Mouse (Mus musculus) MEL (cell line): ENCODE results near the gene Eva1c. TPM values are rescaled to one million over a fixed set of nuclear protein-coding genes. Genes with fewer than 3 reads are reported as not detected.

Experiments used
- DNase-seq: peaks from one replicate; pipeline ENCODE4 v3.0.0; 2011; ENCODE audit warnings: low read depth, low spot score
- H3K27ac ChIP-seq: 2 replicates; pipeline ENCODE4 v1.5.1; 2012; ENCODE audit warnings: low read depth, mild to moderate bottlenecking, control low read depth, low read length, moderate library complexity; ENCODE audit not compliant: control insufficient read depth
- H3K27me3 ChIP-seq, 2 experiments: fragments of 150-350 bp in 1 of 2; sonication (generic) in 1 of 2; 2 replicates each; pipeline ENCODE4 v1.6.1; 2012; ENCODE audit warnings: low read length in 2 of 2, mild to moderate bottlenecking in 2 of 2, improper control_type of control experiment in 1 of 2, moderate library complexity in 1 of 2; ENCODE audit not compliant: insufficient read depth in 2 of 2, control insufficient read depth in 1 of 2
- H3K36me3 ChIP-seq, 2 experiments: 2 replicates each; pipeline ENCODE4 v1.6.1; 2012 to 2014; ENCODE audit warnings: low read length in 2 of 2, improper control_type of control experiment in 1 of 2, inconsistent platforms in 1 of 2, mild to moderate bottlenecking in 1 of 2; ENCODE audit not compliant: insufficient read depth in 2 of 2, control insufficient read depth in 1 of 2
- H3K4me1 ChIP-seq, 2 experiments: fragments of 150-350 bp in 1 of 2; sonication (generic) in 1 of 2; 2 replicates each; pipeline ENCODE4 v1.6.1; 2012; ENCODE audit warnings: low read length in 2 of 2, improper control_type of control experiment in 1 of 2, mild to moderate bottlenecking in 1 of 2; ENCODE audit not compliant: insufficient read depth in 2 of 2, control insufficient read depth in 1 of 2
- H3K4me3 ChIP-seq, 2 experiments: fragments of 150-350 bp in 1 of 2; sonication (generic) in 1 of 2; 2 replicates each; pipeline ENCODE4 v1.5.1; 2012; ENCODE audit warnings: low read depth in 2 of 2, low read length in 2 of 2, mild to moderate bottlenecking in 2 of 2, moderate library complexity in 2 of 2, control low read depth in 1 of 2, improper control_type of control experiment in 1 of 2; ENCODE audit not compliant: control insufficient read depth in 1 of 2, insufficient read depth in 1 of 2
- H3K79me2 ChIP-seq: 2 replicates; pipeline ENCODE4 v1.6.1; 2012; ENCODE audit warnings: mild to moderate bottlenecking, low read length, moderate library complexity; ENCODE audit not compliant: control insufficient read depth, poor library complexity, insufficient read depth
- H3K9ac ChIP-seq: 2 replicates; pipeline ENCODE4 v1.6.1; 2012; ENCODE audit warnings: low read depth, mild to moderate bottlenecking, control low read depth, low read length, moderate library complexity; ENCODE audit not compliant: control insufficient read depth, poor library complexity, severe bottlenecking
- H3K9me3 ChIP-seq: fragments of 150-350 bp; sonication (generic); replicated peaks from 2 replicates; pipeline ENCODE4 v1.6.1; 2012; ENCODE audit warnings: mild to moderate bottlenecking, low read length, improper control_type of control experiment, moderate library complexity; ENCODE audit not compliant: insufficient read depth
- CHD2 ChIP-seq: IDR thresholded peaks from 2 replicates; pipeline ENCODE4 v1.6.1; 2011; ENCODE audit warnings: low read length, improper control_type of control experiment
- ELF1 ChIP-seq: IDR thresholded peaks from 2 replicates; pipeline ENCODE4 v1.6.1; 2014; ENCODE audit warnings: low read depth, mild to moderate bottlenecking, inconsistent platforms, low read length, improper control_type of control experiment, moderate library complexity
- EP300 ChIP-seq, 2 experiments: IDR thresholded peaks; 2 replicates each; pipeline ENCODE4 v1.6.1; 2011; ENCODE audit warnings: improper control_type of control experiment in 2 of 2, low read length in 2 of 2, low read depth in 1 of 2, mild to moderate bottlenecking in 1 of 2
- ETS1 ChIP-seq: IDR thresholded peaks from 2 replicates; pipeline ENCODE4 v1.6.1; 2012; ENCODE audit warnings: low read depth, mild to moderate bottlenecking, inconsistent platforms, low read length, improper control_type of control experiment, moderate library complexity
- GABPA ChIP-seq: IDR thresholded peaks from 2 replicates; pipeline ENCODE4 v1.6.1; 2012; ENCODE audit warnings: low read depth, mild to moderate bottlenecking, inconsistent platforms, low read length, improper control_type of control experiment, moderate library complexity
- GATA1 ChIP-seq: IDR thresholded peaks from 2 replicates; pipeline ENCODE4 v1.6.1; 2011; ENCODE audit warnings: low read depth, low read length, improper control_type of control experiment
- HCFC1 ChIP-seq: IDR thresholded peaks from 2 replicates; pipeline ENCODE4 v1.6.1; 2012; ENCODE audit warnings: low read depth, mild to moderate bottlenecking, inconsistent platforms, low read length, improper control_type of control experiment, moderate library complexity
- JUND ChIP-seq: IDR thresholded peaks from 2 replicates; pipeline ENCODE4 v1.6.1; 2011; ENCODE audit warnings: low read depth, mild to moderate bottlenecking, improper control_type of control experiment, low read length
- MAZ ChIP-seq: IDR thresholded peaks from 2 replicates; pipeline ENCODE4 v1.6.1; 2012; ENCODE audit warnings: low read depth, mild to moderate bottlenecking, inconsistent platforms, low read length, improper control_type of control experiment
- MEF2A ChIP-seq: IDR thresholded peaks from 2 replicates; pipeline ENCODE4 v1.6.1; 2014; ENCODE audit warnings: low read depth, mild to moderate bottlenecking, inconsistent platforms, low read length, improper control_type of control experiment; ENCODE audit not compliant: poor library complexity, insufficient replicate concordance, severe bottlenecking; ENCODE audit errors: extremely low read depth
- MXI1 ChIP-seq: IDR thresholded peaks from 2 replicates; pipeline ENCODE4 v1.6.1; 2011; ENCODE audit warnings: mild to moderate bottlenecking, low read depth, low read length, improper control_type of control experiment
- MYB ChIP-seq: IDR thresholded peaks from 2 replicates; pipeline ENCODE4 v1.6.1; 2011; ENCODE audit warnings: mild to moderate bottlenecking, low read depth, low read length, improper control_type of control experiment
- MYC ChIP-seq: IDR thresholded peaks from 2 replicates; pipeline ENCODE4 v1.6.1; 2011; ENCODE audit warnings: low read depth, mild to moderate bottlenecking, low read length, improper control_type of control experiment, moderate library complexity
- NELFE ChIP-seq: IDR thresholded peaks from 2 replicates; pipeline ENCODE4 v1.6.1; 2011; ENCODE audit warnings: low read depth, low read length, improper control_type of control experiment
- NRF1 ChIP-seq: IDR thresholded peaks from 2 replicates; pipeline ENCODE4 v1.6.1; 2014; ENCODE audit warnings: low read depth, mild to moderate bottlenecking, inconsistent platforms, low read length, improper control_type of control experiment, moderate library complexity; ENCODE audit not compliant: poor library complexity, insufficient read depth, severe bottlenecking
- SIN3A ChIP-seq: IDR thresholded peaks from 2 replicates; pipeline ENCODE4 v1.6.1; 2012; ENCODE audit warnings: low read length, improper control_type of control experiment, inconsistent platforms
- TBP ChIP-seq: IDR thresholded peaks from 2 replicates; pipeline ENCODE4 v1.8.0; 2011; ENCODE audit warnings: low read depth, low read length, improper control_type of control experiment
- UBTF ChIP-seq: IDR thresholded peaks from 2 replicates; pipeline ENCODE4 v1.6.1; 2012; ENCODE audit warnings: low read depth, mild to moderate bottlenecking, inconsistent platforms, low read length, improper control_type of control experiment, moderate library complexity, borderline replicate concordance; ENCODE audit not compliant: insufficient read depth
- ZKSCAN1 ChIP-seq: IDR thresholded peaks from 2 replicates; pipeline ENCODE4 v1.6.1; 2012; ENCODE audit warnings: low read depth, mild to moderate bottlenecking, inconsistent platforms, low read length, improper control_type of control experiment, moderate library complexity
- ZMIZ1 ChIP-seq: IDR thresholded peaks from 2 replicates; pipeline ENCODE4 v1.6.1; 2012; ENCODE audit warnings: low read depth, mild to moderate bottlenecking, inconsistent platforms, low read length, improper control_type of control experiment, moderate library complexity
- polyA plus RNA-seq, 2 experiments: library from polyadenylated mRNA; stranded (reverse) in 1 of 2; unstranded in 1 of 2; fragments of >175 nt in 1 of 2; fragments of >200 nt in 1 of 2; gene quantifications; 2 replicates each; pipeline versions ENCODE4 v1.2.1 to v1.2.4; 2012; ENCODE audit warnings: low replicate concordance in 2 of 2, low read depth in 1 of 2; ENCODE audit not compliant: insufficient read length in 2 of 2, insufficient read depth in 1 of 2, missing spikeins in 1 of 2
- total RNA-seq: library from RNA; depleted of rRNA; stranded (reverse); fragments of 300-350 nt; gene quantifications from 2 replicates; pipeline ENCODE4 v1.2.3, GENCODE M21; 2012

The Eva1c gene
- total and polyA plus RNA-seq, 3 experiments, result 0.06 TPM; not detected in 2

- no peaks in the 10 kb centered on the region; a peak in 1 of 4 replicates for H3K36me3 ChIP-seq
- peaks cover 0 to 9% of the 10 kb centered on the region in 2 experiments; a peak in 2 of 4 replicates for H3K4me1 ChIP-seq
- no peaks in the 10 kb centered on the region for H3K9me3 ChIP-seq
- H3K27ac ChIP-seq, result no peak overlapping the region
- DNase-seq, result no peak
- H3K9ac ChIP-seq, result no peak overlapping the region
- TF ChIP-seq MAZ, result no peak
- TF ChIP-seq NRF1, result no peak
- TF ChIP-seq ETS1, result no peak
- no peak for TF ChIP-seq MEF2A
- no peak for TF ChIP-seq MXI1
- TF ChIP-seq JUND, result no peak
- no peak for TF ChIP-seq CHD2
- TF ChIP-seq MYB, result no peak
- TF ChIP-seq SIN3A, result no peak
- TF ChIP-seq ELF1, result no peak
- TF ChIP-seq GATA1, result no peak
- TF ChIP-seq TBP, result no peak
- TF ChIP-seq HCFC1, result no peak
- TF ChIP-seq ZMIZ1, result no peak
- no peak for TF ChIP-seq UBTF
- no peak overlapping the region for H3K4me3 ChIP-seq
- H3K27me3 ChIP-seq, result peaks cover 2 to 4% of the 10 kb centered on the region in 2 experiments; a peak in 2 of 4 replicates
- no peaks in the 10 kb centered on the region; the same call in 1 of the 2 replicates for H3K79me2 ChIP-seq
Observed at GRCm38 (mm10) chr16:90832495-90832894, 6.0 kb downstream of the Eva1c start.

GRCm38 (mm10) chr16:90833041-90833791 is 6.7 kb downstream of the Eva1c start:
- H3K4me1 ChIP-seq, result peaks cover 0 to 9% of the 10 kb centered on the region in 2 experiments; a peak in 2 of 4 replicates
- H3K27ac ChIP-seq, result no peak overlapping the region
- no peaks in the 10 kb centered on the region for H3K9me3 ChIP-seq
- TF ChIP-seq NELFE (no peak), GABPA (no peak), EP300 (IDR thresholded peaks at IDR 0.05; ENCODE audit: low read depth in 1 of 2, low read length in 2 of 2) (no peak), ZKSCAN1 (no peak), MYC (no peak)
- TF ChIP-seq, all 39 proteins: peak for 0
- Histone ChIP-seq H3K36me3 (no peaks in the 10 kb centered on the region; a peak in 1 of 4 replicates), H3K9ac (no peak overlapping the region), H3K4me3 (no peak overlapping the region), H3K27me3 (peaks cover 2 to 4% of the 10 kb centered on the region in 2 experiments; a peak in 2 of 4 replicates), H3K79me2 (no peaks in the 10 kb centered on the region; the same call in 1 of the 2 replicates)
- no peak for DNase-seq
